Mouse (Mus musculus): Measurements from ENCODE around the gene Smarce1. TPM values are rescaled to one million over a fixed set of nuclear protein-coding genes. Genes with fewer than 3 reads are reported as not detected.

The Smarce1 gene
- polyA plus RNA-seq, 1 experiment from 2014 or later, result 366 TPM

- ATAC-seq (replicated peaks), result no peak
- Histone ChIP-seq H3K36me3 (no peaks in the 10 kb centered on the region), H3K9me3 (no peaks in the 10 kb centered on the region), H3K4me1 (no peaks in the 10 kb centered on the region), H3K9ac (replicated peaks) (no peak overlapping the region), H3K4me3 (no peak overlapping the region), H3K4me2 (replicated peaks) (no peak overlapping the region), H3K27me3 (no peaks in the 10 kb centered on the region), H3K27ac (replicated peaks) (no peak overlapping the region)
- 81% methylated on average over 10 of the region's 10 CpGs for WGBS
These were observed 67.7 kb downstream of the Smarce1 start for GRCm38 (mm10) chr11:99162972-99163686.

GRCm38 (mm10) chr11:99161648-99162047 is 69.2 kb downstream of the Smarce1 start:
- H3K4me3 ChIP-seq, result no peak overlapping the region
- 59% methylated on average over 5 of the region's 5 CpGs for WGBS

DNA sequence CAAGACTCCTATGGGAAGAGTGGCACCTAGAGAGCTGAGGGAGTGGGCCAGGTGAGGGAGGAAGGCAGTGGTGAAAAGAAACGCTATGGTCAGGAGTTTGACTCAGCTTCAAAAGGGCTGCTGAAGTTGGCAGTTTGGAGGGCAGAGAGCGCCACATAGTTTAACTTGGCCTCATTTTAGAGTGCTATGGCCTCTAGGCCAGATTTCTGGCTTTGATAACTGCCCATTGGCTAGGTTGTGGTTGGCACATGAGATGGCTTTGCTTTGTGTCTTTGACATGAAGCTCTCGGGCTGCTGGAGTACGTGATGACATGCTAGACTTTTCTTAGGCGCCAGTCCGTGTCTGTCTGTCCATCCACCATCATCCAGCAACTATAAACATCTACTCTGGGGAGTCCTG is 70.6 kb downstream of the Smarce1 start:
- Histone ChIP-seq H3K36me3 (no peaks in the 10 kb centered on the region), H3K9ac (replicated peaks) (no peak overlapping the region), H3K4me1 (no peaks in the 10 kb centered on the region), H3K9me3 (no peaks in the 10 kb centered on the region), H3K27ac (replicated peaks) (no peak overlapping the region), H3K4me2 (replicated peaks) (no peak overlapping the region), H3K27me3 (no peaks in the 10 kb centered on the region), H3K4me3 (no peak overlapping the region)
- WGBS, result 88% methylated on average over 6 of the region's 6 CpGs
- no peak for ATAC-seq (replicated peaks)

More at GRCm38 (mm10) chr11:99161648-99162047, 69.2 kb downstream of the Smarce1 start:
- H3K27me3 ChIP-seq, result no peaks in the 10 kb centered on the region
- H3K9ac ChIP-seq (replicated peaks), result no peak overlapping the region
- no peak overlapping the region for H3K4me2 ChIP-seq (replicated peaks)
- H3K36me3 ChIP-seq, result no peaks in the 10 kb centered on the region
- ATAC-seq (replicated peaks), result no peak
- H3K27ac ChIP-seq (replicated peaks), result no peak overlapping the region
- no peaks in the 10 kb centered on the region for H3K4me1 ChIP-seq
- no peaks in the 10 kb centered on the region for H3K9me3 ChIP-seq

Other genes with a start within 250 kb of the Smarce1 start
- gene Gjd3, start 248.0 kb downstream of the Smarce1 start, polyA plus RNA-seq (2015; fragmentation: Nextera tagmentation; extraction: Ambion mirVana), result 0.62 and 0.84 TPM in 2 replicates
- gene Top2a, start 206.8 kb downstream of the Smarce1 start, polyA plus RNA-seq (2015; fragmentation: Nextera tagmentation; extraction: Ambion mirVana), result 126 and 141 TPM in 2 replicates
- gene Igfbp4, start 189.8 kb downstream of the Smarce1 start, polyA plus RNA-seq (2015; fragmentation: Nextera tagmentation; extraction: Ambion mirVana), result 138 and 142 TPM in 2 replicates
- gene Tns4, start 141.7 kb downstream of the Smarce1 start, polyA plus RNA-seq (2015; fragmentation: Nextera tagmentation; extraction: Ambion mirVana), result 0.09 TPM in 1 of 2 replicates, not detected in the other
- gene Ccr7, start 75.9 kb downstream of the Smarce1 start, polyA plus RNA-seq (2015; fragmentation: Nextera tagmentation; extraction: Ambion mirVana), result not detected in 2 replicates
- gene Krt222, start 13.1 kb upstream of the Smarce1 start, polyA plus RNA-seq (2015; fragmentation: Nextera tagmentation; extraction: Ambion mirVana), result 2.3 and 3.3 TPM in 2 replicates
- not detected in 2 replicates for gene Krt24, start 54.2 kb upstream of the Smarce1 start, polyA plus RNA-seq (2015; fragmentation: Nextera tagmentation; extraction: Ambion mirVana)
- 0.08 and 0.09 TPM in 2 replicates for gene Krt25, start 91.9 kb upstream of the Smarce1 start, polyA plus RNA-seq (2015; fragmentation: Nextera tagmentation; extraction: Ambion mirVana)
- not detected in 2 replicates for gene Krt26, start 106.9 kb upstream of the Smarce1 start, polyA plus RNA-seq (2015; fragmentation: Nextera tagmentation; extraction: Ambion mirVana)
- gene Krt27, start 120.1 kb upstream of the Smarce1 start, polyA plus RNA-seq (2015; fragmentation: Nextera tagmentation; extraction: Ambion mirVana), result not detected in 2 replicates
- 0.14 and 0.33 TPM in 2 replicates for gene Krt28, start 143.9 kb upstream of the Smarce1 start, polyA plus RNA-seq (2015; fragmentation: Nextera tagmentation; extraction: Ambion mirVana)
- gene Krt10, start 158.3 kb upstream of the Smarce1 start, polyA plus RNA-seq (2015; fragmentation: Nextera tagmentation; extraction: Ambion mirVana), result 31.6 and 36.1 TPM in 2 replicates
- gene Krt12, start 191.2 kb upstream of the Smarce1 start, polyA plus RNA-seq (2015; fragmentation: Nextera tagmentation; extraction: Ambion mirVana), result 0.22 and 0.23 TPM in 2 replicates
- gene Krt20, start 207.1 kb upstream of the Smarce1 start, polyA plus RNA-seq (2015; fragmentation: Nextera tagmentation; extraction: Ambion mirVana), result not detected in 2 replicates